Mouse (Mus musculus) E14TG2a.4 (cell line): ENCODE results near the gene Trpd52l3.
A peak's percentile ranks its signal among the peaks of the same experiment; 100 is the strongest.

Experiments
- CTCF ChIP-seq: conservative IDR thresholded peaks from 2 replicates; pipeline ENCODE4 v1.5.1; 2014; ENCODE audit warnings: low read length
- NANOG ChIP-seq: IDR thresholded peaks from 2 replicates; pipeline ENCODE4 v1.6.1; 2014; ENCODE audit warnings: borderline replicate concordance, low read length, mixed read lengths

DNA sequence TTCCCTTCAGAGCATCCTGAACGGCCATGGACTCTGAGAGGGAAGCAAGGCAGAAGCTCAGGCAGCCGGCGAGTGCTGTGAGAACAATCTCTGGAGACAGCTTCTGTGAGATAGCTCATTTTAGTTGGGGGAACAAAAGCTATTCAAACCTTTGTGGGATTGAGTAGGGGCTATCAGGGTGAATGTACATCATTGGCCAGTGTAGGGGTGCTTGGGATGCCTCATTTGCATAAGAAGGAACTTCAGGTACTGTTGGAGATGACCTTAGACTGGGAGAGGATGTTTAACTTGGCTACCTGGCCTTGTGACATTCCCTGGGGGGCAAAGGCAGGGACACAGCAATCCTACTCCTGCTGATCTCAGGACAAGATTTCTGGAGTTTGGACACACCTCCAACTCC is 2.8 kb downstream of the Trpd52l3 start:
- TF ChIP-seq CTCF (no peak), NANOG (peak; percentile 95)
